Mouse (Mus musculus): ENCODE results near the gene Ly6c1.
"Not testable (repeated sequence)": the region's sequence is repeated elsewhere in the genome, so short reads cannot be mapped to it uniquely, and the experiment has no call there.

- not testable (repeated sequence) for TF ChIP-seq CTCF (IDR thresholded peaks at IDR 0.05; ENCODE audit: low read depth, low read length); POLR2A (IDR thresholded peaks at IDR 0.05; ENCODE audit: insufficient read depth, low read length); EP300 (IDR thresholded peaks at IDR 0.05; ENCODE audit: insufficient read depth, low read depth, low read length)
These were observed 2.5 kb upstream of the Ly6c1 start for GRCm38 (mm10) chr15:75051141-75051540.
